In genomic region chr11:69245643-69246042, GRCm38 (mm10) we compare ENCODE assay signal across 10 mouse cellular contexts. TPM values are rescaled to one million over a fixed set of nuclear protein-coding genes. Genes with fewer than 3 reads are reported as not detected.
A peak's percentile ranks its signal among the peaks of the same experiment; 100 is the strongest.
DNase-seq lines count a peak whose midpoint lies in the region; ATAC-seq and TF ChIP-seq lines count a peak whose summit lies in the region.
"Had no signal": no experiment of that assay in that cellular context is flagged by ENCODE, and none has a peak within 500 bp of the region (broad histone marks: within the 10 kb centered on the region; RNA-seq: fewer than 3 reads in every experiment).

No protein-coding gene starts in this region.

- TF ChIP-seq CTCF in heart, postnatal 0 days (IDR thresholded peaks at IDR 0.05; ENCODE audit: low read depth) = no peak

- WGBS in heart, postnatal 0 days = 4% methylated on average over 2 of the region's 2 CpGs
- WGBS in limb, embryonic 13.5 days = 20% methylated on average over 2 of the region's 2 CpGs
- WGBS in forebrain, embryonic 15.5 days = 22% methylated on average over 2 of the region's 2 CpGs

- peak overlapping the region; percentile 85 for H3K27ac ChIP-seq in heart, postnatal 0 days (ENCODE audit: low read depth)
- peak overlapping the region; percentile 52; the same call in 1 of the 2 replicates for H3K27ac ChIP-seq in limb, embryonic 13.5 days
- H3K27ac ChIP-seq in forebrain, embryonic 15.5 days (replicated peaks) = no peak overlapping the region

- peak overlapping the region; percentile 61 for H3K4me2 ChIP-seq in heart, postnatal 0 days (ENCODE audit: low read depth, low read length)
- H3K4me2 ChIP-seq in limb, embryonic 13.5 days (replicated peaks) = peak overlapping the region; percentile 48
- H3K4me2 ChIP-seq in forebrain, embryonic 15.5 days (replicated peaks) = no peak overlapping the region

- H3K9ac ChIP-seq in heart, postnatal 0 days (replicated peaks; ENCODE audit: low read depth, low read length) = no peak overlapping the region
- H3K9ac ChIP-seq in limb, embryonic 13.5 days = no peak overlapping the region
- H3K9ac ChIP-seq in forebrain, embryonic 15.5 days (replicated peaks) = no peak overlapping the region

- H3K4me1 ChIP-seq in heart, postnatal 0 days (ENCODE audit: control insufficient read depth, insufficient read depth) = 0 out of 2 replicates have a peak, but pooled peaks cover 6% of the 10 kb centered on the region
- H3K4me1 ChIP-seq in limb, embryonic 13.5 days = peaks cover 7% of the 10 kb centered on the region; the same call in 1 of the 2 replicates
- no peaks in the 10 kb centered on the region for H3K4me1 ChIP-seq in forebrain, embryonic 15.5 days

- DNase-seq in heart, adult 18-20 months = peak; percentile 43 to 56
- DNase-seq in heart, postnatal 25 days (ENCODE audit: low spot score) = no peak
- DNase-seq in NIH3T3 (ENCODE audit: low read depth) = peak; percentile 65
- DNase-seq in heart, postnatal 0 days (ENCODE audit: low spot score) = peak; percentile 69
- no peak for DNase-seq in layer of hippocampus, postnatal 25 days (ENCODE audit: extremely low spot score in 1 of 2, low spot score in 1 of 2)
- no peak for DNase-seq in spleen, adult 12 weeks (ENCODE audit: low spot score)

- H3K4me3 ChIP-seq in heart, postnatal 0 days (ENCODE audit: low read depth, low read length) = peak overlapping the region; percentile 38
- H3K4me3 ChIP-seq in limb, embryonic 13.5 days = peak overlapping the region; percentile 20
- H3K4me3 ChIP-seq in forebrain, embryonic 15.5 days = no peak overlapping the region

- intact Hi-C loops in heart, postnatal 25 days (cut with DNase I) = loop anchor here (10.0 kb wide), 1 partner anchor 181 kb away; no protein-coding TSS in a partner anchor

- TF ChIP-seq EP300 in heart, postnatal 0 days (IDR thresholded peaks at IDR 0.05; ENCODE audit: low read depth) = peak; percentile 35; the same call in 1 of the 2 replicates

- H3K9me3 ChIP-seq in heart, postnatal 0 days (replicated peaks; ENCODE audit: control insufficient read depth, low read length) = no peaks in the 10 kb centered on the region
- H3K9me3 ChIP-seq in limb, embryonic 13.5 days = no peaks in the 10 kb centered on the region
- H3K9me3 ChIP-seq in forebrain, embryonic 15.5 days = no peaks in the 10 kb centered on the region

- no peaks in the 10 kb centered on the region for H3K27me3 ChIP-seq in heart, postnatal 0 days (ENCODE audit: control insufficient read depth, insufficient read depth, low read length)
- peaks cover 12% of the 10 kb centered on the region for H3K27me3 ChIP-seq in limb, embryonic 13.5 days
- H3K27me3 ChIP-seq in forebrain, embryonic 15.5 days = no peaks in the 10 kb centered on the region

- H3K36me3 ChIP-seq in heart, postnatal 0 days (replicated peaks; ENCODE audit: control insufficient read depth, insufficient read depth, low read length) = no peaks in the 10 kb centered on the region
- H3K36me3 ChIP-seq in limb, embryonic 13.5 days = no peaks in the 10 kb centered on the region
- no peaks in the 10 kb centered on the region for H3K36me3 ChIP-seq in forebrain, embryonic 15.5 days

- ATAC-seq in heart, postnatal 0 days (ENCODE audit: insufficient read depth, low read depth) = peak; percentile 76
- ATAC-seq in limb, embryonic 13.5 days (ENCODE audit: low FRiP score, low read depth) = no peak
- ATAC-seq in forebrain, embryonic 15.5 days (replicated peaks) = no peak

RNA-seq across cellular contexts. Expression of gene Gucy2e, which starts 8.8 kb away (rescaled TPM):
- 1 to 10 TPM; 1.3 to 1.5 TPM for total RNA-seq in heart, adult 18-20 months (2021)
- total RNA-seq in heart, postnatal 25 days (2021) = 1 to 10 TPM; 1.4 to 1.5 TPM
- 0.27 TPM in 1 of 2 replicates, not detected in the other for total RNA-seq in heart, postnatal 0 days (2014; rRNA removed; ENCODE audit: low replicate concordance)
- 0.07 and 0.15 TPM in 2 replicates for polyA plus RNA-seq in heart, postnatal 0 days (2015; fragmentation: Nextera tagmentation; extraction: Ambion mirVana)
- polyA plus RNA-seq in limb, embryonic 13.5 days (2015; fragmentation: Nextera tagmentation; extraction: Ambion mirVana) = 0.09 and 0.25 TPM in 2 replicates
- 1 to 10 TPM; 1.7 TPM for total RNA-seq in layer of hippocampus, postnatal 25 days (2021)
- 0.47 and 0.52 TPM in 2 replicates for polyA plus RNA-seq in forebrain, embryonic 15.5 days (2015; fragmentation: Nextera tagmentation; extraction: Ambion mirVana)
- total RNA-seq: gastrocnemius, adult 8-10 months had no signal
- polyA plus RNA-seq: C2C12 had no signal

RNA-seq across cellular contexts. Expression of gene Alox8, which starts 48.0 kb away (rescaled TPM):
- total RNA-seq in heart, adult 18-20 months (2021) = 1 to 10 TPM; 1.1 to 2.2 TPM
- 1 to 10 TPM; 1.6 to 1.8 TPM for total RNA-seq in heart, postnatal 25 days (2021)
- total RNA-seq in heart, postnatal 0 days (2014; rRNA removed; ENCODE audit: low replicate concordance) = 3.0 and 3.7 TPM in 2 replicates
- 0.86 and 2.5 TPM in 2 replicates for polyA plus RNA-seq in heart, postnatal 0 days (2015; fragmentation: Nextera tagmentation; extraction: Ambion mirVana)
- 0.08 and 0.09 TPM in 2 replicates for polyA plus RNA-seq in limb, embryonic 13.5 days (2015; fragmentation: Nextera tagmentation; extraction: Ambion mirVana)
- 1 to 10 TPM; 6.0 to 8.2 TPM for total RNA-seq in layer of hippocampus, postnatal 25 days (2021)
- 0.05 TPM in 1 of 2 replicates, not detected in the other for polyA plus RNA-seq in forebrain, embryonic 15.5 days (2015; fragmentation: Nextera tagmentation; extraction: Ambion mirVana)
- total RNA-seq: gastrocnemius, adult 8-10 months had no signal

Comparison
In these comparisons a context has a peak if more than half of its experiments do, and no peak if none do; other contexts are left out.
1. DNase-seq: peak in heart, adult 18-20 months (2 of 2), NIH3T3 (single experiment) and heart, postnatal 0 days (single experiment); none in heart, postnatal 25 days (single experiment), layer of hippocampus, postnatal 25 days (0 of 2) and spleen, adult 12 weeks (single experiment).